In the genomic region with DNA sequence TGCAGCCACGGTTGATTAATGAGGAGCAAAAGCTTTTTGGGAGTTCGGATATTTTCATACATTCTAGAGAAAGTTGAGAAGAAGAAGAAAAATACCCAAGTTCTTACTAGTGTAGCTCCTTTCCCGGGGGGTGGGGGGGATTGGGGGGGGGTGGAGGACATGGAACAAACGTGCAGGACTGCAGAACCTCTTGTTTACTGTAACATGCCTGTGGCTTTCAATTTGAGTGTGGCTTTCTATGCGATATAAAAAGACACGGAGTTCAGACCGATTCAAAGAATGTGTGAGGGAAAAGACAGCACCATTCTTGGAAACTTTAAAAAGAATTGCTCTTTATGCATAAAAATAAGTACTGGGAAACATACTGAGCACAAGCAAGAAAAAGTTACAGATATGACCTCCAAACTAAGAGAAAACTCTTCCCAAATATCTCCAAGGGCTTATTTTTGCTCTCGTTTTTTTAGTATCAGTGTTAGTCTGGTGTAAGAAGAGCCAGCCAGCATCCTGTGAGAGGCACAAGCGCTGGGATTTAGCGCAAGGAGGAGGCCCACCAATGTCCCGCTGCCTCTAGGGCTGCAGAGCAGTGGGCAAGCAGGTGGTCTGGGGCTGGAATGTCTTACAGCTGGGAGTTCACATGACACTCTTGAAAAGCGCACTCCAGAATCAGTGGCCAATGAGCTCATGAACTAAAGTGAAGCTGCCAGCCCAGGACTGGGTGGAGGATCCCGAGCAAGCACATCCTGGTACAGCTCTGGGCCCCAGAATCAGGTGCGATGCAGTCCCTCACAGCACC, we compare ENCODE assay signal across 13 mouse cellular contexts.
DNase-seq lines count a peak whose midpoint lies in the region; ATAC-seq and TF ChIP-seq lines count a peak whose summit lies in the region.
"Had no signal": no experiment of that assay in that cellular context is flagged by ENCODE, and none has a peak within 500 bp of the region (broad histone marks: within the 10 kb centered on the region; RNA-seq: fewer than 3 reads in every experiment).

No protein-coding gene starts in this region.

- H3K36me3 ChIP-seq in kidney, postnatal 0 days (ENCODE audit: insufficient read depth, low read length) = no peaks in the 10 kb centered on the region
- H3K36me3 ChIP-seq in intestine, embryonic 16.5 days (ENCODE audit: control insufficient read depth, insufficient read depth, low read length) = no peaks in the 10 kb centered on the region
- no peaks in the 10 kb centered on the region for H3K36me3 ChIP-seq in forebrain, embryonic 10.5 days (replicated peaks)
- H3K36me3 ChIP-seq: forebrain, embryonic 12.5 days had no signal

- WGBS in kidney, postnatal 0 days = 52% methylated on average over 14 of the region's 14 CpGs
- WGBS in intestine, embryonic 16.5 days = 53% methylated on average over 14 of the region's 14 CpGs
- WGBS in forebrain, embryonic 10.5 days = 76% methylated on average over 14 of the region's 14 CpGs

- peak; percentile 57 for DNase-seq in kidney, postnatal 0 days (ENCODE audit: low spot score)
- DNase-seq in kidney, postnatal 14 days = no peak
- peak; percentile 14 for DNase-seq in R1 (ENCODE audit: low read depth, low spot score)
- peak; percentile 19 for DNase-seq in brain, adult 2 months (ENCODE audit: low read depth, low spot score)
- DNase-seq in urinary bladder, adult 18-20 months (ENCODE audit: low spot score in 2 of 2) = no peak
- no peak for DNase-seq in forebrain, embryonic 10.5 days (ENCODE audit: extremely low spot score, low spot score)
- DNase-seq: cerebellum, adult 9-11 months; lung, postnatal 14 days; spleen, adult 18-20 months; thymus, postnatal 25 days had no signal

- no peak overlapping the region for H3K4me3 ChIP-seq in kidney, postnatal 0 days (replicated peaks; ENCODE audit: low read depth, low read length)
- no peak overlapping the region for H3K4me3 ChIP-seq in intestine, embryonic 16.5 days (ENCODE audit: low read length)
- H3K4me3 ChIP-seq in forebrain, embryonic 10.5 days = no peak overlapping the region
- H3K4me3 ChIP-seq: forebrain, embryonic 12.5 days; left cerebral cortex, adult 2 months had no signal

- no peak for TF ChIP-seq CTCF in kidney, postnatal 0 days (IDR thresholded peaks at IDR 0.05; ENCODE audit: low read depth)

- no peak overlapping the region for H3K9ac ChIP-seq in kidney, postnatal 0 days (ENCODE audit: low read depth, low read length)
- H3K9ac ChIP-seq in intestine, embryonic 16.5 days (ENCODE audit: low read depth, low read length) = no peak overlapping the region
- H3K9ac ChIP-seq: forebrain, embryonic 12.5 days had no signal

- ATAC-seq in kidney, postnatal 0 days (replicated peaks; ENCODE audit: low FRiP score, low read depth) = no peak
- ATAC-seq in intestine, embryonic 16.5 days = no peak

- H3K27ac ChIP-seq in kidney, postnatal 0 days = peak overlapping the region; percentile 60; the same call in 1 of the 2 replicates
- H3K27ac ChIP-seq in intestine, embryonic 16.5 days (ENCODE audit: low read length) = peak overlapping the region; percentile 18; the same call in 1 of the 2 replicates
- no peak overlapping the region for H3K27ac ChIP-seq in forebrain, embryonic 10.5 days
- H3K27ac ChIP-seq: forebrain, embryonic 12.5 days had no signal

- H3K9me3 ChIP-seq in kidney, postnatal 0 days (replicated peaks; ENCODE audit: low read length) = no peaks in the 10 kb centered on the region
- no peaks in the 10 kb centered on the region for H3K9me3 ChIP-seq in intestine, embryonic 16.5 days (ENCODE audit: control insufficient read depth, low read length)
- H3K9me3 ChIP-seq in forebrain, embryonic 10.5 days = no peaks in the 10 kb centered on the region
- H3K9me3 ChIP-seq: forebrain, embryonic 12.5 days had no signal

- no peaks in the 10 kb centered on the region for H3K4me1 ChIP-seq in kidney, postnatal 0 days (replicated peaks; ENCODE audit: insufficient read depth, low read length)
- H3K4me1 ChIP-seq in intestine, embryonic 16.5 days (ENCODE audit: control insufficient read depth, insufficient read depth, low read length) = peaks cover 5% of the 10 kb centered on the region; the same call in 1 of the 2 replicates
- H3K4me1 ChIP-seq in forebrain, embryonic 10.5 days = peaks cover 15% of the 10 kb centered on the region

- no peaks in the 10 kb centered on the region for H3K27me3 ChIP-seq in kidney, postnatal 0 days (ENCODE audit: insufficient read depth, low read length)
- no peaks in the 10 kb centered on the region for H3K27me3 ChIP-seq in intestine, embryonic 16.5 days (replicated peaks; ENCODE audit: control insufficient read depth, insufficient read depth, low read length)
- H3K27me3 ChIP-seq in forebrain, embryonic 10.5 days (ENCODE audit: poor library complexity, severe bottlenecking) = peaks cover 8% of the 10 kb centered on the region; the same call in 1 of the 2 replicates

- H3K4me2 ChIP-seq in kidney, postnatal 0 days (ENCODE audit: low read length) = no peak overlapping the region
- H3K4me2 ChIP-seq in intestine, embryonic 16.5 days (ENCODE audit: low read depth, low read length) = no peak overlapping the region
- H3K4me2 ChIP-seq: forebrain, embryonic 12.5 days had no signal

Comparison
In these comparisons a context has a peak if more than half of its experiments do, and no peak if none do; other contexts are left out.
1. DNase-seq: peak in kidney, postnatal 0 days (single experiment), R1 (single experiment) and brain, adult 2 months (single experiment); none in kidney, postnatal 14 days (single experiment), urinary bladder, adult 18-20 months (0 of 2) and forebrain, embryonic 10.5 days (single experiment).